In genomic region chr14:44813152-44813551, GRCm38 (mm10) we compare ENCODE assay signal across 6 mouse cellular contexts. TPM values are rescaled to one million over a fixed set of nuclear protein-coding genes. Genes with fewer than 3 reads are reported as not detected.
"Had no signal": no experiment of that assay in that cellular context is flagged by ENCODE, and none has a peak within 500 bp of the region (broad histone marks: within the 10 kb centered on the region; RNA-seq: fewer than 3 reads in every experiment).

No protein-coding gene starts in this region.

RNA-seq across cellular contexts. Expression of gene Ptgdr, which starts 46.0 kb away (rescaled TPM):
- total RNA-seq: heart, postnatal 10 days; heart, postnatal 14 days; heart, postnatal 25 days; heart, postnatal 36 days; heart, postnatal 4 days; hematopoietic stem cell, adult 5-6 weeks had no signal
